Mouse (Mus musculus) midbrain, embryonic 15.5 days (tissue): ENCODE data around the gene Ppp1r3f. TPM values are rescaled to one million over a fixed set of nuclear protein-coding genes. Genes with fewer than 3 reads are reported as not detected.

Source experiments
- polyA plus RNA-seq: library from polyadenylated mRNA; unstranded; fragments of >200 nt; fragmentation: Nextera tagmentation; extraction: Ambion mirVana; gene quantifications from 2 replicates; pipeline ENCODE4 v1.2.1, GENCODE M21; 2015

The Ppp1r3f gene
- polyA plus RNA-seq, 1 experiment from 2014 or later: 7.5 TPM

Other genes with a start within 250 kb of the Ppp1r3f start
- gene Usp27x, start 198.5 kb downstream of the Ppp1r3f start, polyA plus RNA-seq: 2.8 and 3.7 TPM in 2 replicates
- 0.10 TPM in 1 of 2 replicates, not detected in the other for gene Foxp3, start 639 bp downstream of the Ppp1r3f start, polyA plus RNA-seq
- gene Ccdc22, start 31.2 kb upstream of the Ppp1r3f start, polyA plus RNA-seq: 33.0 and 34.4 TPM in 2 replicates
- gene Cacna1f, start 32.8 kb upstream of the Ppp1r3f start, polyA plus RNA-seq: 0.13 and 0.27 TPM in 2 replicates
- gene Syp, start 64.2 kb upstream of the Ppp1r3f start, polyA plus RNA-seq: 176 and 179 TPM in 2 replicates
- gene Prickle3, start 83.0 kb upstream of the Ppp1r3f start, polyA plus RNA-seq: 1.6 and 1.7 TPM in 2 replicates
- gene Plp2, start 97.1 kb upstream of the Ppp1r3f start, polyA plus RNA-seq: 17.5 and 19.7 TPM in 2 replicates
- 0.09 TPM in 1 of 2 replicates, not detected in the other for gene Magix, start 107.0 kb upstream of the Ppp1r3f start, polyA plus RNA-seq
- gene Gpkow, start 122.8 kb upstream of the Ppp1r3f start, polyA plus RNA-seq: 44.9 and 45.8 TPM in 2 replicates
- 35.0 and 35.2 TPM in 2 replicates for gene Wdr45, start 140.1 kb upstream of the Ppp1r3f start, polyA plus RNA-seq
- gene Gm45208, start 148.0 kb upstream of the Ppp1r3f start, polyA plus RNA-seq: 0.85 and 1.3 TPM in 2 replicates
- 132 and 133 TPM in 2 replicates for gene Praf2, start 154.2 kb upstream of the Ppp1r3f start, polyA plus RNA-seq
- gene Ccdc120, start 176.6 kb upstream of the Ppp1r3f start, polyA plus RNA-seq: 78.4 and 85.2 TPM in 2 replicates
- 26.3 and 26.6 TPM in 2 replicates for gene Tfe3, start 188.3 kb upstream of the Ppp1r3f start, polyA plus RNA-seq
- gene Gripap1, start 215.5 kb upstream of the Ppp1r3f start, polyA plus RNA-seq: 72.3 and 78.8 TPM in 2 replicates
- 2.3 and 2.9 TPM in 2 replicates for gene Kcnd1, start 248.0 kb upstream of the Ppp1r3f start, polyA plus RNA-seq